Mouse (Mus musculus): ENCODE results near the gene Frmd4a.

- TF ChIP-seq CTCF (IDR thresholded peaks at IDR 0.05; ENCODE audit: low read depth): no peak
- no peak for TF ChIP-seq EP300 (IDR thresholded peaks at IDR 0.05; ENCODE audit: low read depth)
These were observed 152.7 kb downstream of the Frmd4a start for GRCm38 (mm10) chr2:4170189-4170588.

Data from liver, postnatal 0 days (tissue).